Mouse (Mus musculus): ENCODE measurements at regions not wholly inside any gene's neighbourhood (a gene's known extent, or its start where the extent isn't known, plus 50 kb on each side); places are given as distances from the start of the nearest gene placed in this dataset.
A peak's percentile ranks its signal among the peaks of the same experiment; 100 is the strongest.

GRCm38 (mm10) chr1:124635246-124635768, 589.9 kb upstream of the Dpp10 start:
- H3K9me3 ChIP-seq = no peaks in the 10 kb centered on the region
- ATAC-seq = peak; percentile 20; the same call in 1 of the 2 replicates
- no peaks in the 10 kb centered on the region for H3K4me1 ChIP-seq (replicated peaks)
- H3K4me2 ChIP-seq (replicated peaks) = no peak overlapping the region
- no peaks in the 10 kb centered on the region for H3K27me3 ChIP-seq
- H3K4me3 ChIP-seq (replicated peaks) = no peak overlapping the region
- H3K27ac ChIP-seq = no peak overlapping the region
- H3K9ac ChIP-seq (replicated peaks) = no peak overlapping the region
- no peaks in the 10 kb centered on the region for H3K36me3 ChIP-seq

GRCm38 (mm10) chr1:124630084-124630483, 584.7 kb upstream of the Dpp10 start:
- no peak for ATAC-seq
- H3K27me3 ChIP-seq = no peaks in the 10 kb centered on the region
- no peaks in the 10 kb centered on the region for H3K4me1 ChIP-seq (replicated peaks)
- H3K27ac ChIP-seq = no peak overlapping the region
- H3K9me3 ChIP-seq = no peaks in the 10 kb centered on the region
- H3K9ac ChIP-seq (replicated peaks) = no peak overlapping the region
- no peaks in the 10 kb centered on the region for H3K36me3 ChIP-seq
- H3K4me3 ChIP-seq (replicated peaks) = no peak overlapping the region
- no peak overlapping the region for H3K4me2 ChIP-seq (replicated peaks)

GRCm38 (mm10) chr1:124584620-124585019, 539.3 kb upstream of the Dpp10 start:
- H3K36me3 ChIP-seq = no peaks in the 10 kb centered on the region
- ATAC-seq = no peak
- H3K4me2 ChIP-seq (replicated peaks) = no peak overlapping the region
- H3K4me3 ChIP-seq (replicated peaks) = no peak overlapping the region
- H3K27me3 ChIP-seq = no peaks in the 10 kb centered on the region
- 98% methylated on average over 1 of the region's 1 CpGs for WGBS
- no peak overlapping the region for H3K27ac ChIP-seq
- H3K9me3 ChIP-seq = no peaks in the 10 kb centered on the region
- no peak overlapping the region for H3K9ac ChIP-seq (replicated peaks)
- H3K4me1 ChIP-seq (replicated peaks) = no peaks in the 10 kb centered on the region

All from midbrain, embryonic 13.5 days (tissue).